Mouse (Mus musculus) c-Kit-negative CD71-positive TER-119-positive erythroid progenitor cells, embryonic 14.5 days (primary cell): Measurements from ENCODE around the gene Smg1.
A peak's percentile ranks its signal among the peaks of the same experiment; 100 is the strongest.

Experiments
- DNase-seq: peaks from one replicate; pipeline ENCODE4 v3.0.0-alpha.2; 2013; ENCODE audit warnings: low read depth, low spot score

Smg1 gene

DNA sequence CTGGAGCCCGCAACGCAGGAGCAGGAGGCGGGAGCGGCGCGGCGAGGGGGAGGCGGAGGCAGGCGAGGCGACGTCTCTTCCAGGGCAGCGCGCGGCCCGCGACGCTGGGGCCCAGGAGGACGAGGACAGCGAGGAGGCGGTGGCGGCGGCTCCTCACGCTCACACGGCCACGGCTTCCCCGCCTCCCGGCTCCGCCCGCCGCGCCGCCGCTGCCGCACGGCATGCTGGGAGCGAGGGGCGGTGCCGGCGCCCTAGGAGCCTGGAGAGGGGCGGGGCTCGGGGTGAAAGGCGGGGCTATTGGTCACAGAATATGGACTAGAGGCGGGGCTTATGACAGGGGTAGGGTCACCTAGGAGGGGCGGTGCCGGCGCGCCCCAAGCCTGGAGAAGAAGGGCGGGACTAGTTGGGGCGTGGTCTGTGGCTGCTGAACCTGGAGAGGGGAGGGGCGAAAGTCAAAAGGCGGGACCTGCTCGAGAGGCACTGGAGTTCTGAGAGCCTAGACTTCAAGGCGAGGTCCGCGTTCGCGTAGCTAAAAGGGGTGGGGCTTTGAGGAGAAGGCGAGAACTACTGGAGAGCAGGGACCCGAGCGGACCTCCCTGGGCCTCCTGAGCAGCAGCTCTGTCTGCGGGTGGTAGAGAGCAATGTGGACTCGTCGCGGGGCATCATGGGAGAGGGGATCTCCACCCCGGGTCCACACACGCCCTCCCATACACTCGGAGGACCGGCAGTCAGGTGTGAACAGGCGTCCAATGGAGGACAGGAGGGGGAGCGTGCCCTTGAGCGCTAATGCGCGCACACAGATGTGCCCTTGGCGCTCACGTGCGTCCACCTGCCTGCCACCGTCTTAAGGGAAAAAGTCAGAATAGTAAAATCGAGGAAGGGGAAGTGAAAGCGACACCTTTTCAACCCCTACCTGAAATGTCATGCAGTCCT is at the start of gene Smg1:
TSS of gene Smg1 (minus strand) at position 218 of the 933 bp plus-strand sequence.
- peak; percentile 99 for DNase-seq

DNA sequence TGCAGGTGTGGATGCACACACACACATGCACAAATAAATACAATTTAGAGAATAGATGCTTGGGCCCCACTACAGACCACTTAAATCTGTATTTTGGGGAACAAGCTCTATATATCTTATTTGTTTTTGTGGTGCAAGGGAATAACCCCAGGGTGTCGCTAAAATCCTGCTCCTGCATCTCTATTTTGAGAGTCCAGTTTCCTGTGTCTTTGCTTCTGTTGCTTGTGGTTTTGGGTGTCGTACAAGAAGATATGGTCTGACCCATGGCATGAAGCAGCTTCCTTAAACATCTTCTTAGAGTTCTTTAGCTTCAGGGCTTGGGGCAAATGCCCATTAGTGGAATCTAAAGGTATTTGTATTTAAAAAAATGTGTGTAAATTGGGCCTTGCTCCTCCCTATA is 39.7 kb upstream of the Smg1 start:
- no peak for DNase-seq

DNA sequence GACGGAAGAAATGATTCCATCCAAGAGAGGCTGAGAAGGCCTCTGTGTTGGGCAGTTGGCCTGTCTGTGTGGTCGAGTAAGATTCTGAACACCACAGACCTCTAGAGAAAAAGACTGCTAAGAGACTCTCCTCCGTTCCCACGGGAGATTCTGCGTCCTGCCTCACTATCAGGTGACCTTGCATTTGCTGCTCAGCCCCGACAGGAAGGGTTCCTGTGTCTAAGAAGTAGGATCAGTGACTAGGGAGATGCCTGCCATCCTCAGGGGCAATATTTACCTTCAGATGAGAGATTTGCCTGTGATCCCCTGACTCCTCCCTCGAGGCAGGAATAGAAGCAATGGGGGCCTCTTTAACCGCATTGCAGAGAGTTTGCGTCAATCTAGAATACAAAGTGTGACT is 39.1 kb upstream of the Smg1 start:
- DNase-seq = no peak

DNA sequence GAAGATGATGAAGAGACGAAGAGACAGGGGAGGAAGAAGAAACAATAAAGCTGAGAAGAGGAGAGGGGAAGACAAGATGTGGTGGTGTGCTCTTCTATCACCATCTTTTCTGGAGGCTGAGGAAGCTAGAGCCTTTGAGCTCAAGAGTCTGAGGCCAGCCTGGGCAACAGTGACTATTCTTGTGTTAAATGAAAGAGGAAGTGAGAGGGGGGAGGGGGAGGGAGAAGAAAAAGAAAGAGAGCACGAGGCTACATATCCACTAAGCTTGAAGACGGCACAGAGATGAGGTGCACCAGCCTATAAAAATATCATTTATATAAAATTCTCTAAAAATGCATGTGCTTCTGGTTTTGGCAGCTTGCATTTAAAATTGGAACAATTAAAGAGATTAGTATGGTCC is 36.1 kb upstream of the Smg1 start:
- DNase-seq = no peak

DNA sequence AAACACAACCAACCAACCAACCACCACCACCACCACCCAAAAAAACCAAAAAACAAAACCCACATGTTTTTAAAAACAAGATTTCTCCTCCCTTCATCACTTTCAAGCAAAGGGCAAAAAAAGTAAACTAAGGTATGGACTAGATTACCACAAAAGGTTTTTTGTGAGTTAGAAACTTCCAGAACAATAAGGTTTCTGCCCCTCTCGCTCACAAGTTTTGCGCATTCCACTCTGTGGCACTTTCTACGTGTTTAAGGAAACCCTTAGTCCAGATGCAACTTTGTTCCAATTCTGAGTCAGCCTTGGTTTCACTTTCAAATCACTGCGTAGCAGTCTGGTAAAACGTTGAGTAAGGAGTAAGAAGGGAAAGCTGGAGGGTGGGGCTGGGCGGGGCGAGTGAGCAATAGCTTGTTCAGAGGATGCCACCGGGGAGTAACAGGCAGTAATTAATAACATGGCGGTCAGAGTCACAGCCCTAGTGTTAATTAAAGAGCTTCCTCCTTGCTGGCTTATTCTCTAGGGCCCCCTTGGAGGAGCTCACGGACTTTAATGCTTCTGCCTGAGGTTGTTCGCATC is 34.0 kb upstream of the Smg1 start:
- DNase-seq = no peak

DNA sequence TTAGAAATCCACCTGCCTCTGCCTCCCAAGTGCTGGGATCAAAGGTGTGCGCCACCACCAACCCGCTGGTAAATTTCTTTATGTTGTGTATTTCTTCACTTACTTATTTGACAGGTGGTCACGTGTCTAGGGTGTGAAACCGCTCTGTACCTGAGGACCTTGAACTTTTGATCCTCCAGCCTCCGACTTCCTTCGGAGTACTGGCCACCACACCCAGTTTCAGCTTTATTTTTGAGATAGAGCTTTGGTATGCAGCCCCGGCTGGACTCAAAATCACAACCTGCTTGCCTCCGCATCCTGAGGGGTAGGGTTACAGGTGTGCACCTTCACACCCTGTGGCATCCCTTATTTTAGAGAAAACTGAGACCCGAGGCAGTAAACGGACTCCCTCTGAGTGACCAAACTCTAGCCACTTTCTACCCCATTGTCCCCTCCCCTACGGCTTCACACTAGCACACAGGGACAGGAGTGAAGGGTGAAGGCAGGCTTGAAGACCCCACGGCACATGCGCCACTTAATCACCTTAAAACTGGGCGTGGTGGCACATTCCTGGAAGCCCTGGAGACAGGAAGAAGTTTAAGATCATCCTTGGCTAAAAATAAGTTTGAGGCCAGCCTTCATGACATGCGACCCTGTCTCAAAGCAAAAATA is 33.3 kb upstream of the Smg1 start:
- no peak for DNase-seq

DNA sequence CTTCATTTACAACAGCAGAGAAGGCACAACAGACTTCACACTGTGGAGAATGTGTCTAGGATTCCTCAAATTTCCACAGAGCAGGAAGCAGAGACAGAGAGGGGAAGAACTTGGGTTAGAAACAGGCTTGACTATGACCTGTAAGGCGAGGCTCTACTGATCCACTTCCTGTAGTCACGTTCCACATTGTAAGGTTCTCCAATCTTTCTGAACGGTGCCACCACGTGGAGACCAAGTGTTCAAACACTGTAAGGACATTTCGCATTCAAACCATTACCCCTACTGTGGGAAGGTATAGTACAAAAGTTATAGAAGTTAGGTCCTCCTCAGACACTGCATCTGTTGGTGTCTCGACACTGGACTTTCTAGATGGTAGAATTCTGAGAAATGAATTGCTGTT is 31.8 kb upstream of the Smg1 start:
- no peak for DNase-seq

DNA sequence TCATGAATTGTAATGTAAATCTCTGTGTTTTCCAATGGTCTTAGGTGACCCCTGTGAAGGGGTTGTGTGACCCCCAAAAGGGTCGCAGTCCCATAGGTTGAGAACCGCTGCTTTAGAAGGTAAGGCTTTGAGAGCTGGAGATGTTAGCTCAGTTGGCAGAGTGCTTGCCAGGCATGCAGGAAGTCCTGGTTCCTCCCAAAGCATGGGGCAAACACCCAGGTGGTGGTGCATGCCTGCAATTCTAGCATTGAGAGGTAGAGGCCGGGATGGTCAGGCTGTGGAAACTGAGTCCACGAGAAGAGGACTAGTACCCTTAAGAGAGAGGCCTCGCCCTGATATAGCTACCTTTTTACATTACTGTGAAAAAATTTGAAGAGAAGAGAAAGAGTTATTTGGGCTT is 31.4 kb upstream of the Smg1 start:
- no peak for DNase-seq

DNA sequence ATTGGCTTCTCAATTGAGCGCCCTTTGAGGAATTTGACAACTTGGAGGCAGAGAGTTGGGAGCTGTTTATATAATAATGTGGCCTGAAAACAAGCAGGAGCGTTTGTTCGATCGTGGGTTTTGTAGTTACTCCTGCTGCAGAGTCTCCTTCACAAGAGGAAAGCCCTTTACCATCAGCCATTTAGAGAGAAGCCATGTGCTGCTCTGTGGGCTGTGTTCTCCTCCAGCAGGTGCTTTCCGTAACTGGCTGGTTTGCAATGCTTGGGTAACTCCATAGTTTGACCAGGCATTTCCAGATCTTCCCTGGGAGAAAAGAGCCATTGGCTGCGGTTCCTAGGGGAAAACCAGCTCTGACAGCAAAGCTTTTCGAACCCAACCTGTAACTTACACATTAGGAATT is 30.7 kb upstream of the Smg1 start:
- no peak for DNase-seq

DNA sequence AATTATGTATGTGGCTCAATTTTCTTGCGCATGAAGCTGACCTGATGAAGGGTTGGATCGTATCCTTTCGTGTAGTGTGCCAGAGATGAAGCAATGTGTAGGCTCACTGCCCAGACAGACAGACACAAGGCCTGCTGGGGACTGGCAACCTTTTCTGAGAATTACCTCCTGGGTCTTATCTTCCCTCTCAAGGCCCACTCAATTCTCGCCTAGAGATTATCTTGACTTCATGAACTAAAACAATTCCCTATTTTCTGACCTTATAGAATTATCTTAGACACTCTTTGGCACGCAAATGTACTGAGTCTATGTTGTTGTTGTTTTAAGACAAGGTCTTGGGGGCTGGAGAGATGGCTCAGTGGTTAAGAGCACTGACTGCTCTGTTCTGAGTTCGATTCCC is 22.6 kb upstream of the Smg1 start:
- DNase-seq = no peak

DNA sequence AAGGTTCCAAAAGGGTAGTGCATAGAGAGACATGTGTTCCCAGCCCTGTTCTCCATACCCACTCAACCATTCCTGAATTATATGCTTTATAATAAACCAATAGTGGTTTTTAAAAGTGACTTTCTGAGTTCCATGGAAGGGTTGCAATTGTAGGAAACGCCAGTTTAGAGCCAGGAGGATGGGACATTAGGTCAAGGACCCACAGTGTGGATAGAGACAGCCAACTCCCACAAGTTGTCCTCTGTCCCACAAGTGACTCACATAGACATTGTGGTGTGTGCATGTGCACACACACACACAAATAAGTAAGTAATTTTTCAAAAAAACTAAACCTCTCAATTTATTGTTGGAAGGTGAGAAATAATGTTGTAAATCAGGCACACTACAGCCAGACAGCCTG is 20.1 kb upstream of the Smg1 start:
- DNase-seq = no peak

DNA sequence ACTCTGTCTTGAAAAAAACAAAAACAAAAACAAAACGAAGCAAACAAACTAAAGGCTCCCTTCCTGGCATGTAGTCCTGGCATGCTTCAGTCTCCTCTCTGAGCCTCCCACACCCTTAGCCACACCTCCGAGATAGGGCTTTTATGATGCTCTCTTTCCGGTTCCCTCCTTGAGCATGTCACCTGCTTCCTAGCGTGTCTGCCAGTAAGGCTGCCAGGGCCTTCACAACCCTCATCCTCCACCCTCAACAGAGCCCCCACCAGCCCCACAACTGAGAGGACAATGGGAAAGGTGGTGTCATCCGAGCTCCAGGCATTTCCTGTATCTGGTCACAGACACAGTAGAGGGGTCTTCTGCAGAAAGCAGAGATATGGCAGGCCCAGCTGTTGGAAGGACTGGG is 18.9 kb upstream of the Smg1 start:
- no peak for DNase-seq

DNA sequence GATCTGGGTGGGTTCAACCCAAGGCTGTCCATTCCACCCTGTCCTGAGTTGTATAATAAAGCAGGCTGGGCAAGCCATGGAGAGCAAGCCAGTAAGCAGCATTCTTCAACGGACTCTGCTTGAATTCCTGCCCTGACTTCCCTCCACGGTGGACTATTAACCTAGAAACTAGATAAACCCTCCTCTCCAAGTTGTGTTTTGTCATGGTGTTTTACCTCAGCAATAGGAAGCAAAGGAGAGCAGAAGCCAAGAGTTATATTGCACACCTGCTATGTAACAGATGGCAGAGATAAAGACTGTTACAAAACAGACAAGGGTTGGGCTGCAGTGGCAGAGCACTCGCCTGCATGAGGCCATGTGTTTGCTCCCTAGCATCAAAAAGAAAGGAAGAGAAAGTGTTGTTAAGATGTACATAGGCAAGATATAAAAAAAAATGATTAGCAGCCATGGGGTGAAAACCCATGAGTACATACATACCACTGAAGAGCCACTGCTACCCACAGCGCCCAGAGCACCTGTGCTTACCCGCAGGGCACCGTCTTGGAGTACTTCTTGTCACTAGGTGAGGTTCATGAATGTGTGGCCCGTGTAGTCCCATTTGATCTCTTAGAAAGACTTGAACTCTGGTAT is 16.3 kb upstream of the Smg1 start:
- no peak for DNase-seq

DNA sequence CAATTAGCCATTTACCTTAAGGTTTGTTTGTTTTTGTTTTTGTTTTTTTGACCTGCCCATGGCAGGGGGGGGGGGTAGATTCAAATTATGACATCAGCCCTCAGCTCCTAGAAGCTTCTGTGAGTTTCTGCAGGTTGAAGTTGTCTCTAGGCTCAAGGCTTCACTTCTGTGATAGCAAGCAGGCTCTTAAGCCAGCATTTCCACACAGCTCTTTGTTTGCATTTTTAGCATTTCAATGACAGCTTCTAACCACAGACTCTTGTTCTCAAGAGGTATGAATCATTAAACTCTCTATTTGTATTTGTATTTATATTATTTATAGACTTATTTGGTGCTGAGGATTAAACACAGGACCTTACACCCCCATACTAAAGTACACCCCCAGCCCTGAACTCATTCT is 15.0 kb upstream of the Smg1 start:
- no peak for DNase-seq

DNA sequence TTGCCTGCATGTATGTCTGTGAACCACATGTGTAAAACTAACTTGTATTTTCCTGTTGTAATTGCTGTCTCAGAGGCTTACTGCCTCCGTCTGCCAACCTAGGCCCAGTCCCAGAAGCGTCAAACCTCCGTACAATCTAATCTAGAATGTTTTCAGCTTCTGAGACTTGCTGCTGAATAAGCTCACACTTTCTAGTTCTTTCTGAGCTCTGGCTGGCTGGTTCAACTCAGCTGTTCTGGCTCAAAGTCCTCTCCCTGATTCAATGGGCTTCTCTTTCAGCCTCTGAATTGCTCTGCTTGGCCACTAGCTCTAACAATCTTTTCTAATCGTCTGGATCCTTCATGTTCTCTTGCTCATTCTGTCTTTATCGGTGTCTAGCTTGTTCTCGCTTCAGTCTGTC is 13.3 kb upstream of the Smg1 start:
- DNase-seq = no peak

DNA sequence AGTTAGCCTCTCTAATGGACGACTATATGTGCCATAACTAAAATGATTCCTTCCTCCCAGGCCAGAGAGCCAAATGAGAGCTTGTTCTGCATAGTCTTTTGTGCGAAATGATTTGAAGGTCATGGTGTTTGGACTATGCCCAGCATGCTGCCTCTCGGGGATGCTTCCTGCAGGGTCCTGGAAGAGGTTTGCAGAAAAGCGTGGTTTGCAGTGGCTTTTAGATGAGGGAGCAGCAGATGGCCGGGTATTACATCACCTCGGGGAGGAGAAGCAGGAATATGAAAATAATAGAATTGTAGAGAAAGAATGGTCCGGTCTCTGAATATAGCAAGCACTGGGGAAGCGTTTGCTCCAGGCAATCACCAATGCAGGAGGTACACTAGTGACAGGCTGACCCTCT is 11.0 kb upstream of the Smg1 start:
- DNase-seq = no peak

DNA sequence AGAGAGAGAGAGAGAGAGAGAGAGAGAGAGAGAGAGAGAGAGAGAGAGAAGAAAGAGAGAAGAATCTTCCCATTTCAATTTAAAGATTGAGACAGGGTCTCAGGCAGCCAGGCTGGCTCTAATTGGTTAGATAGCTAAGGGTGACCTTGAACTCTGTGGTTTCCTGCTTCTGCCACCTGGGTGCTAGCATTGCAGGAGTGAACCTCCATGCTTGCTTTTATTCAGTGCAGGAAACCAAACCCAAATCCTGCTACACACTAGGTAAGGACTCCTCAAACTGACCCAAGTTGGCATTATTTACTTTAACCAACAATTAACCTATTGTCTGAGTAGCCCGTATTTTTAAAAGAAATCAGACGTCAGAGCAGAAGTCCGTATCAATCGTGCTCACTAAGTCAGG is 10.5 kb upstream of the Smg1 start:
- DNase-seq = no peak

DNA sequence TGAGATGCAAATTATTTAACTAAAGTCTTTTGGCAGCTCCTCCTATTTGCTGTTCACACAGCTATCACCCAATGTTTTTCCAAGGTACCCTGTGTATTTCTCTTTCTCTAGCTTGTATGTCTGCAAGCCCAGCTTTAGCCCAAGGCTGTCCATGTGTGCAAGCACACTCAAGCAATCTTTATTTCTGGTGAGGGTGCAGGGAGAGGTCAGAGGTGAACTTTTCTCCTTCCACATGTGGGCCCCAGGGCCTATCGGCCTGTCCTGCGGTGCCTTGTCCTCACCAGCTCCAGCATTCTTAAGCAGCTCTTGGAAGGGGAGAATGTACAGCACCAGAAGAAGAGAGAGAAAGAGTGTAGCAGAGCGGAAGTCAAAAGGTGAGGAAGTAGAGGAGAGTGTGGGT is 9.5 kb upstream of the Smg1 start:
- no peak for DNase-seq

DNA sequence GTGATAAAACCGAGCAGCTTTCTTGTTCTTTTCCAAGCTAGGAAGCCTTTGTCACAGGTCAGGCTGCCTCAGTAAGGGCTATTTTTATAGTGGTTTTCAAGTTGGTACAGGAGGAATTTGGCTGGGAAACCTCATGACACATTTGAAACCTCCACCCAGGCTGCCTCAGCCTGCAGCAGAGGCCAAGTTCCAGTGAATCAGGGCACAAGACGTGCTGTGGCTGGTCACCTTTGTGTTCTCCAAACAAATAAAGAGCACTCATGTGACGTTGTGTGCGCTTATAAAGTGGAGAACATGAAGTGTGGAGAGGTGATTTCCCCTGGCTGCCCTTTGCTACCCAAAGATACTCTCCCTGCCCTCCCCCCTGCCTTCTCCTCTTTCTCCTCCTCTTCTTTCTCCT is 8.9 kb upstream of the Smg1 start:
- DNase-seq = no peak

DNA sequence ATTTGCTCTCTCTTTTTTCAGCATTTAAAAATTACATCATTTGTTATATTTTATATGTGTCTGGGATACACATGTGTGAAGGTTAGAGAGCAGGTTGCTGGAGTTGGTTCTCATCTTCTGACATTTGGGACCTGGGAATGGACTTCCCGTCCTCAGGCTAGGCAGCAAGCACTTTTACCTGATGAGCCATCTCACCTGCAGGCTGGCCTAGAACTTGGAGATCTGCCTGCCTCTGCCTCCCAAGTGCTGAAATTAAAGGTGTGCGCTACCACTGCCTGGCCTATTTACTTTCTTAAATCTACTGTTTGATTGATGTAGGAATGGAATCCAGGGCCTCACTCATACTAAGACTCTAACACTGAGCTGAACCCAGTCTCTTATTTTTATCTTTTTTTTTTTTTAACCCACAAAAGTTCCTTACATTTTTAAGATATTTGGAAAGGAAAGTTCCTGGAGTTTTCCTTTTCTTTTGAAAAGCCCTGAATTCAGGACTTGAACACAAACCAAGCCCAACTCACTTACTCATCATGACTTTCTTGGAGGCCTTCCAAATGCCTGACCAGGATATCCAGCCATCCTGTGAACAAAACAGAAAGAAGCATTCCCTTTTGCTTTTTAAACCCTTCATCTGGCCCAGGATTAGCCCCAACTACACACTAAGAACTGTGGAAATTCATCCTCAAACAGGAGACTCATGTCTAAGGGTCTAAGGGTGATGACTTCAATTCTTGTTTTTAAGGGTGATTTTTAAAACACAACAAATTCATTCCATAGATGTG is 8.1 kb upstream of the Smg1 start:
- no peak for DNase-seq

DNA sequence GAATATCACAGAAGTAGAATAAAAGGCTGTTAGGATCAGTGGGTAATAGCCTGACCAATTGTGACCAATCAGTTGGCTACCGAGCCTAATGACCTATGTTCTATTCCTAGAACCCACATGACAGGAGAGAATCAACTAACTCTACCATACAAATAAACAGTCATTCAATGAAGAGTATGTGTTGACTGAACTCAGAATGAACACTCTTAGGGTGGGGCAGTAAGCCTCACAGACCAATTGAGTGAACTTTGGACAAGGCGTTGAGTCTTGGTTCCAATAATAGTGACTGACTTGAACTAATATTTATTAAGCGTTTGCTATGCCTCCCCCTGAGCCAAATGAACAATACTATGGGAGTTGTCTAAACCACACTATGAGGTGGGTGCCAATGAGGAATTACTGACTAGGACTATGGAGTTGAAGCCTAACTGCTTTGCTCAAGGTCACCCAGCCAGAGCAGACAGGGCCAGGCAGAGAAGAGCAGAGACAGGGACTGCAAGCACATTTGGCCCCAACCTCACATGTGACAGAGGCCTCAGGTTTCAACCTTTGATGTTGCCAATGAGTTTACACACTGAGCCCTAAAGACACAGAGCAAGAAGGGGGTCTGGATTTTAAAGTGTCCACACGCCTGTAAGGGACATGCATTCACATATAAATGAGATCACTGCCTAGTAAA is 7.2 kb upstream of the Smg1 start:
- DNase-seq = no peak
